Mouse (Mus musculus) liver, adult 2 months (tissue): ENCODE results near the gene Sarnp. TPM values are rescaled to one million over a fixed set of nuclear protein-coding genes. Genes with fewer than 3 reads are reported as not detected.

Source experiments
- DNase-seq: peaks from one replicate; pipeline ENCODE4 v3.0.0-alpha.2; 2011; ENCODE audit warnings: low read depth, low spot score; ENCODE audit errors: extremely low read depth
- H3K27ac ChIP-seq: fragments of 200-500 bp; replicated peaks from 2 replicates; pipeline ENCODE4 v1.5.1; 2012; ENCODE audit warnings: low read depth, mild to moderate bottlenecking, control low read depth, inconsistent platforms, low read length; ENCODE audit not compliant: insufficient read depth
- H3K27me3 ChIP-seq: fragments of 200-500 bp; 2 replicates; pipeline ENCODE4 v1.6.1; 2012; ENCODE audit warnings: mild to moderate bottlenecking, moderate library complexity, low read length, inconsistent platforms; ENCODE audit not compliant: control insufficient read depth, insufficient read depth
- H3K36me3 ChIP-seq: fragments of 200-500 bp; 2 replicates; pipeline ENCODE4 v1.6.1; 2012; ENCODE audit warnings: low read length, inconsistent platforms; ENCODE audit not compliant: control insufficient read depth, insufficient read depth
- H3K4me1 ChIP-seq: fragments of 200-500 bp; 2 replicates; pipeline ENCODE4 v1.6.1; 2011; ENCODE audit warnings: low read length; ENCODE audit not compliant: control insufficient read depth, insufficient read depth
- H3K4me3 ChIP-seq: fragments of 200-500 bp; 2 replicates; pipeline ENCODE4 v1.5.1; 2011; ENCODE audit warnings: low read depth, mild to moderate bottlenecking, control low read depth, low read length, moderate library complexity; ENCODE audit not compliant: insufficient read depth
- H3K79me2 ChIP-seq: fragments of 200-500 bp; 2 replicates; pipeline ENCODE4 v1.6.1; 2012; ENCODE audit warnings: inconsistent platforms, mild to moderate bottlenecking, low read length, moderate library complexity; ENCODE audit not compliant: control insufficient read depth, insufficient read depth
- H3K9ac ChIP-seq: fragments of 200-500 bp; 2 replicates; pipeline ENCODE4 v1.6.1; 2012; ENCODE audit warnings: low read depth, mild to moderate bottlenecking, control low read depth, inconsistent platforms, low read length
- CTCF ChIP-seq: fragments of 200-500 bp; IDR thresholded peaks from 2 replicates; pipeline ENCODE4 v1.5.1; 2011; ENCODE audit warnings: low read depth, low read length, control low read depth
- POLR2A ChIP-seq: fragments of 200-500 bp; IDR thresholded peaks from 2 replicates; pipeline ENCODE4 v1.6.1; 2011; ENCODE audit warnings: low read length, control low read depth; ENCODE audit not compliant: insufficient read depth; ENCODE audit errors: extremely low read depth
- WGBS: fragments of 180-500 bp; shearing (Covaris S2); methylation state at CpG from one replicate; pipeline ENCODE4 v1.1.7; 2018; 5-methylcytosine and 5-hydroxymethylcytosine counted together
- polyA plus RNA-seq: library from polyadenylated mRNA; depleted of rRNA; stranded (reverse); fragments of >200 nt; gene quantifications from 2 replicates; pipeline ENCODE4 v1.2.3, GENCODE M21; 2012
- total RNA-seq: library from RNA; depleted of rRNA; stranded (reverse); fragments of >200 nt; gene quantifications from 2 replicates; pipeline ENCODE4 v1.2.3, GENCODE M21; 2014

Gene Sarnp
- total and polyA plus RNA-seq, 2 experiments, result 6.7 to 25.8 TPM

GRCm38 (mm10) chr10:128910066-128910841 is 93.1 kb downstream of the Sarnp start:
- Histone ChIP-seq H3K4me3 (peak overlapping the region; percentile 67), H3K27ac (no peak overlapping the region), H3K36me3 (no peaks in the 10 kb centered on the region), H3K27me3 (0 out of 2 replicates have a peak, but pooled peaks cover 2% of the 10 kb centered on the region), H3K79me2 (no peaks in the 10 kb centered on the region), H3K9ac (peak overlapping the region; percentile 79), H3K4me1 (no peaks in the 10 kb centered on the region; the same call in none of the 2 replicates)
- no peak for DNase-seq
- 3% methylated on average over 61 of the region's 66 CpGs for WGBS
- TF ChIP-seq CTCF, result no peak
- no peak for TF ChIP-seq POLR2A

- no peak for TF ChIP-seq POLR2A
- TF ChIP-seq CTCF, result no peak
- no peaks in the 10 kb centered on the region; the same call in none of the 2 replicates for H3K4me1 ChIP-seq
- DNase-seq, result no peak
- no peak overlapping the region for H3K9ac ChIP-seq
- H3K36me3 ChIP-seq, result no peaks in the 10 kb centered on the region
- H3K79me2 ChIP-seq, result no peaks in the 10 kb centered on the region
- 93% methylated on average over 6 of the region's 6 CpGs for WGBS
- 0 out of 2 replicates have a peak, but pooled peaks cover 2% of the 10 kb centered on the region for H3K27me3 ChIP-seq
- no peak overlapping the region for H3K4me3 ChIP-seq
- no peak overlapping the region for H3K27ac ChIP-seq
Observed at GRCm38 (mm10) chr10:128911430-128911829, 94.3 kb downstream of the Sarnp start.

- no peak for DNase-seq
- TF ChIP-seq CTCF (no peak), POLR2A (no peak)
- Histone ChIP-seq H3K27ac (no peak overlapping the region), H3K4me1 (no peaks in the 10 kb centered on the region; the same call in none of the 2 replicates), H3K4me3 (no peak overlapping the region), H3K36me3 (no peaks in the 10 kb centered on the region), H3K79me2 (no peaks in the 10 kb centered on the region), H3K27me3 (0 out of 2 replicates have a peak, but pooled peaks cover 2% of the 10 kb centered on the region), H3K9ac (no peak overlapping the region)
- 91% methylated on average over 4 of the region's 4 CpGs for WGBS
Observed at GRCm38 (mm10) chr10:128912268-128912667, 95.1 kb downstream of the Sarnp start.

DNA sequence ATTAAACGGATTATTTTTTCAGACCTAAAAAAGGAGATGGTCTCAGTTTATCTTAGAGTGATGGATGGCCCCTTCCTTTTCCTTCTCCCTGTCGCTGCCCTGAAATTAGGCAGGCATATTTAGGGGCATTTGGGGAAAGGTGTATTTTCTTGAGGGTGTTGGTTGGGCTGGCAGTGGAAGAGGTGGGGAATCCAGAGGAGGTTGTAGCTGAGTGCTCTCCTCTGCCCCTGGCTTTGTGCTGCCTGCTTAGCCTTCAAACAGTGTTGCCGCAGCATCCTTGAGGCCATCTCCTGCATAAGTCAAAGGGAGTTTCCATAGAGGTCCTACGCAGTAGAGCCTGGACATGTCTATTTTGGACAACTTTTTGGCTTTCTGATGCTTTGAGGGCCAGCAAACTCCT is 95.7 kb downstream of the Sarnp start:
- WGBS, result 81% methylated on average over 4 of the region's 4 CpGs
- H3K36me3 ChIP-seq, result no peaks in the 10 kb centered on the region
- H3K4me3 ChIP-seq, result no peak overlapping the region
- 0 out of 2 replicates have a peak, but pooled peaks cover 2% of the 10 kb centered on the region for H3K27me3 ChIP-seq
- no peaks in the 10 kb centered on the region for H3K79me2 ChIP-seq
- no peaks in the 10 kb centered on the region; the same call in none of the 2 replicates for H3K4me1 ChIP-seq
- DNase-seq, result no peak
- H3K9ac ChIP-seq, result no peak overlapping the region
- no peak overlapping the region for H3K27ac ChIP-seq
- TF ChIP-seq POLR2A (no peak), CTCF (no peak)

DNA sequence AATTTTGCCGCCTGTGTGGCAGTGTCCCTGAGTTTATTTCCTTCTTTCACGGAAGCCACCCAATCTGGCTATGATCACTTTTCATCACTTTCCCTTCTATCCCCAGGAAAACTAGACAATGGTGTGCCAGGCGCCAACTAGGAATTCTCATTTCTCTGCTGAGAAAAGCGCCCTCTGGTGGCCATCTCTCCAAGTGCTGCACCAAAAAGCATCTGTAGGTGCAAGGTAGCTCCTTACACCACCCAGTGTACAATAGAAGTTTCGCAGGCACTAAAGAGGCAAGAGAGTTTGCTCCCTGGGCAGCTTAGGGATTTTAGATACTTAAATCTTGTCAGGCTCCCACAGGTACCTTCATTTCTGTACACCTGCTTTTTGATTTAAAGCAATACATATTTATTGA is 96.1 kb downstream of the Sarnp start:
- H3K36me3 ChIP-seq, result no peaks in the 10 kb centered on the region
- 13% methylated on average over 5 of the region's 5 CpGs for WGBS
- no peak overlapping the region for H3K9ac ChIP-seq
- H3K4me3 ChIP-seq, result no peak overlapping the region
- no peak for TF ChIP-seq POLR2A
- peak; percentile 79 for TF ChIP-seq CTCF
- H3K27ac ChIP-seq, result no peak overlapping the region
- DNase-seq, result peak; percentile 74
- 0 out of 2 replicates have a peak, but pooled peaks cover under 1% of the 10 kb centered on the region for H3K79me2 ChIP-seq
- H3K4me1 ChIP-seq, result no peaks in the 10 kb centered on the region; the same call in none of the 2 replicates
- H3K27me3 ChIP-seq, result 0 out of 2 replicates have a peak, but pooled peaks cover 2% of the 10 kb centered on the region

GRCm38 (mm10) chr10:128913696-128914095 is 96.6 kb downstream of the Sarnp start:
- DNase-seq, result no peak
- Histone ChIP-seq H3K36me3 (no peaks in the 10 kb centered on the region), H3K27me3 (0 out of 2 replicates have a peak, but pooled peaks cover 2% of the 10 kb centered on the region), H3K79me2 (0 out of 2 replicates have a peak, but pooled peaks cover 2% of the 10 kb centered on the region), H3K9ac (no peak overlapping the region), H3K4me3 (no peak overlapping the region), H3K4me1 (peaks cover 4% of the 10 kb centered on the region), H3K27ac (no peak overlapping the region)
- TF ChIP-seq CTCF (no peak), POLR2A (no peak)
- 83% methylated on average over 12 of the region's 12 CpGs for WGBS
